Mouse (Mus musculus) gastrocnemius, postnatal 10 days (tissue): Measurements from ENCODE around the gene Gm10382. TPM values are rescaled to one million over a fixed set of nuclear protein-coding genes. Genes with fewer than 3 reads are reported as not detected.
"Not testable (repeated sequence)": the region's sequence is repeated elsewhere in the genome, so short reads cannot be mapped to it uniquely, and the experiment has no call there.

Experiments used
- DNase-seq: peaks from one replicate; pipeline ENCODE4 v3.0.0; 2021; ENCODE audit warnings: mixed read lengths
- total RNA-seq, 2 experiments: library from RNA; stranded (reverse); gene quantifications; 2 replicates each; pipeline ENCODE4 v1.2.3; 2021

Gene Gm10382
- total RNA-seq, 2 experiments from 2014 or later: 0.19 to 0.36 TPM

DNA sequence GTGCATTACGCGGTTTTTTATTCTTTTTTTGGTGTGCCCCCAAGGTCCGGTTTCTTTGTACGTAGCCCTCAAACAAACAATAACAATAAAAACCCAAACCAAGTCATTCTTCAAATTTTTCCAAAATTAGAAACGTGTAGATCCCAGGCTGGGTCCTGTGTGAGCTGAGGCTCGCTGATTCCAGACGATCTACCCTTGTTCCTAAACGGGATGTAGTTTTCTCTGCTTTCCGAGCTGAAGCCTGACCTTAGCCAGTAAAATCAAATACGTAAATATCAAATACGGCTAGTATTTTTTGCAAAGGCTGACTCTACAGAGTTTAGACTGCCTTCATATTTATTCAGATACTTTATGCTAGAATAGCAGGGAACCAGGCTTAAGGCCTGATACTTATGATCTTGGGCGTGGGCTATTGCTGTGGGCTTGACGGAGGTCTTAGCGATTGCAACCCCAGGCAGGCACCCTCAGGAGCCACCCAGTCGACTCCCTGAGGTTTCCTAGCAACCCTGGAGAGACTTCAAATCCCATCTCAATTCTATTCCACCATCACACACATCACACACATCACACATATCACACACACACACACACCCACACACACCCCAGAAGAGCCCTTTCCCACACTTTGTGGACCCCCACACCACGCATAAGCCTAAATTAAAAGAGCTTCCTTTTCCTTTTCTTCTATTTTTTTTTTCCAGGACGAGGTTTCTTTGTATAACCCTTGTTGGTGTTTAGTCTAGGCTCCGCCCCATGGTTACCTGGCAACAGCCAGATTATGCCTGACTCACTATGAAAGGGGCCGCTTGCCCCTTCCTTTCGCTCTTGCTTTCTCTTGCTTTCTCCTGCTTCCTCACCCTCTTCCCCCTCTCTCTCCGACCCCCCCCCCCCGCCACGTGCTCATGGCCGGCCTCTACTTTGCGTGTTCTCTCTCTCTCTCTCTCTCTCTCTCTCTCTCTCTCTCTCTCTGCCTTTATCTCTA, 4.8 kb downstream of the Gm10382 start:
- peak; percentile 64 for DNase-seq

DNA sequence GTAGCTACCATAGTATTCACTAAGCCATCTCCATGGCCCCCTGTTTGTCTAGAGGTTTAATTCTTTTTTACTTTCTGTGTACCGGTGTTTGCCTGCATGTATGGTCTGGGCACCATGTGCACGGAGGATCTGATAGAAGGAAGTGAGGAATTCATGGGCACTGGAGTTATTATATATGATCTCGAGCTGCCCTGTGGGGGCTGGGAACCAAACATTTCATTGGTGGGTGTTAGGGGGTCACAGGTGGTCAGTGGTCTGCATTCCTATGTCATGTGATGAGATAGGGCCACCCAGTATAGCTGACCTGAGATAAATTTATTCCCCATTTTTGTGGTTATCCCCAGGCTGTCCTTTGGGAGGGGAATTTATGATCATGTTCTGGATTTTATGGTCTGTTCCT, 5.9 kb downstream of the Gm10382 start:
- DNase-seq: no peak

DNA sequence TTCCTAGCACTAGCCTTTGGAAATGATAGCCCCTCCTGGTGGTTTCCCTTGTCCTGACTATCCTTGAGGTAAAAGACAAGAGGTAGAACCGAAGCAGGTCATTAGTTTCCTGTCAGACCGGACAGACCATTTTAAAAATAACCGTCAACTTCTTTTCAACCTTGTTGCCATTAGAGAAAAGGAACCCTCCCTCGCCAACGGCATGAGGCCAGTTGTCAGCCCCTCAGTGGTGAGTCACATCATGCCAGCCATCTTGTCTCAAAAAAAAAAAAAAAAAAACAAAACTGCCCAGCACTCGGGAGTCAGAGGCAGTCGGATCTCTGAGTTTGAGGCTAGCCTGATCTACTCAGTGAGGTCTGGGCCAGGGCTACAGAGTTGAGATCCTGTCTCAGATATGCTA, 11.8 kb downstream of the Gm10382 start:
- DNase-seq: no peak

DNA sequence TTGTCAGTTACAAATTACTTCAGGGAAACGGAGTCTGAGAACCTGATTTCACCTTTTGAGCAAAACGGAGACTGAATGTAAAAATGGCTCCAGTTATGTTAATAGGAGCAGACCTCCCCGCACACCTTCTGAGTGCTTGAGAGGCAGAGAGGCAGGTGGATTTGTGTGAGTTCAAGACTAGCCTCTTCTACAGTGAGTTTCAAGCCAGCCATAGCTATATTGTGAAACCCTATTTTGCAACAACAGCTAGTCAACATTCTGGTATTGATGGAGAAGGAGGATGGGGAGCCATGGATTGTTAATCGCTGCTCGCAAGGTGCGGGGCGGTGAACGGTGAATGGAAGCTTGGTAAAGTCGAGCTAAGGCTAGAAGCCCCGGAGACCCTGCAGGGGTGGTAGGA, 13.4 kb downstream of the Gm10382 start:
- no peak for DNase-seq

DNA sequence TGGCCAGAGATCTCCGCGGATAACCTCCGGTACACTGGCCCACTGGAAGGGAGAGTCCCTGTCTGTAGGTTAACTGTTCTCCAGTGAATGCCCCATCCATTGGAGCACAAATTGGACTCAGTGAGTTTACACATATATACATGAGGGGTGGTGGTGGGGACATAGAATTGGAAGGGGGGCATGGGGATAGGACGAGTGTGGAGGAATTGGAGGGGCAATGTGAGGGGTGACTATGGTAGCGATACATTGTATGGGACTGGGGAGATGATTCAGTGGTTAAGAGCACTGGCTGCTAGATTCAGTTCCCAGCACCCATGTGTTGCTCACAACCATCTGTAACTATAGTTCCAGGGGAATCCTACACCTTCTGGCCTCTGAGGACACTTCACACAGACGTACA, 13.9 kb downstream of the Gm10382 start:
- DNase-seq: no peak

DNA sequence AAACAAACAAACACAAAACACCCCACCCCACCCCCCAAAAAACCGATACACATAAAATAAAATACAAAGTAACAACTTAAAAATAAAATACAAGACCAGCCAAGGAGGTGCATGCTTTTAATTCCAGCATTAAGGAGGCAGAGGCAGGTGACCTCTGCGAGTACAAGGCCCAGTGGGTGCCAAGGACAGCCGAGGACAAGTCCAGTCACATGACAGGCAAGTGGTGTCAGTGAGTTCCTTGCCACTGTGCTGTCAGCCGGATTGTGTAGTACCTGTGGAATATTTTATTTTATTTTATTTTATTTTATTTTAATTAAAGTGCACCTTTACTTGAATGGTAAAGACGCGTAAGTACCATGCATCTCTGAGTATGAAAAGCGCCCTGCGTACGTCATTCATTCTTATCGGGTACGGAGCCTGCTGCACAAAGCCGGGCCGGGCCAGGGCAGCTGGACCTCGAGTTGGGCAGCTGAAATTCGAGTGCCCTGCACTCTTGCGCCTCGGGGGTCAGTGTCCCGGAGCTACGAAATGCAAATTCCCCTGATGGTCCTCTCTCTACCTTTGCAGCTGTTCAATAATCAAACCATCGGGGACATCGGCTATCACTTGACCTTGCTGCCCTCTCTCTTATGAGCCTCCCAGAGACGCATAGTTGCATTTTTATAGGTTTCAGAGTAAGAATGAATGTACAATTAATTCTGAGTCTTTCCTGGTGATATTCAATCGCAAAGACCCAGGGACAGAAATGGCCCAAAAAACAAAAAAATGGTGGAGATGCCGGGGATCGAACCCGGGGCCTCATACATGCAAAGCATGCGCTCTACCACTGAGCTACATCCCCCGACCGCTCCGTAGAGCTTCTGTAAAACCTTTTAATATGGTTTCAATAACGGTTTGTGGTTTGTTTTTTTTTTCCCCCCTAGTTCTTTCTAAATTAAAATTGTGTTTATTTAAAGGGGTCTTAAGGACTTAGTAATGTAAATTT, 14.7 kb downstream of the Gm10382 start:
- peak; percentile 57 for DNase-seq

DNA sequence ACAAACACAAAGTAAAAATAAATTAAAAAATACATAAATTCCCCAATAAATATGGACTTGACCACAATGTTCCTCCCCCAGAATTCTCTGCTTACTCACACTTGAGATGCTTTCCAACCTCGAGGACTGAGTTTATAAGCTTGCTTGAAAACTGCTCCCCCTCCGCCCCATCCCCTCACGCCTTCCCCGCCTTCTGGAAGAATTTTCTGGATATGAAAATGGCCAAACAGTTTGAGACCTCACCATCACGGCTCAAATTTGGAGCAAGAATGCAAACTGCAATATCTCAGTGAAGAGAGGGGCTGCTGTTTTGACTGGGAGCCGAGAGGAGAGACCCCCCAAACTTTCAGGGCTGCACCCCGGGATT, 15.4 kb downstream of the Gm10382 start:
- DNase-seq: no peak

DNA sequence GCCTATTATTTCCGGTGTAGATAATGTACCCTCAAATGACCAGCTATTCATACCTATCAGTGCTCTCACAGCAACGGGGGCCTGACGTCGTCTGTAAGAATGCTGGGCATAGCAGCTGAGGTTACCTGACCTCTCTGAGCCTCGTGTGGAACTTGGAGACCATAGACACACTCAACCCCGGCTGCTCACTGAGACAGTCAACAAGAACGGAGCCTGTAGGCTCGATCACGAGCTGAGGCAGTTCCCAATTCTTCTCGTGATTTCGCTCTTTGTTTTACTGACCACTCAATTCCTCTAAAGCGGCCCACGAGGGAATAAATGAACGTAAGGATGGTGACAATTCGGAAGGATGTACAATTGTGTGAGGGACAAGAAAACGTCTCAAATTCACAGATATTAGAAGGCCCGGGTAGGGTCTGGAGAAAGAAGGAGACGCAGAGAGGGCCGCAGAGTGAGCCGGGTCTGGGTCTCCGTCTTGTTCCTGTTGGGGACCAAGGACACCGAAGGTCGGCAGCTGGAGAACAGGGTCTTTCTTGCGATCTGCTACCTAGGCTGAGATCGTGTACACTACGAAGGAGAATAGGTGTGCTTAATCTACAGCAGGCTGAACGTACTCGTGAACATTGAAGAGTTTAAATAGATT, 15.9 kb downstream of the Gm10382 start:
- peak; percentile 40 for DNase-seq

DNA sequence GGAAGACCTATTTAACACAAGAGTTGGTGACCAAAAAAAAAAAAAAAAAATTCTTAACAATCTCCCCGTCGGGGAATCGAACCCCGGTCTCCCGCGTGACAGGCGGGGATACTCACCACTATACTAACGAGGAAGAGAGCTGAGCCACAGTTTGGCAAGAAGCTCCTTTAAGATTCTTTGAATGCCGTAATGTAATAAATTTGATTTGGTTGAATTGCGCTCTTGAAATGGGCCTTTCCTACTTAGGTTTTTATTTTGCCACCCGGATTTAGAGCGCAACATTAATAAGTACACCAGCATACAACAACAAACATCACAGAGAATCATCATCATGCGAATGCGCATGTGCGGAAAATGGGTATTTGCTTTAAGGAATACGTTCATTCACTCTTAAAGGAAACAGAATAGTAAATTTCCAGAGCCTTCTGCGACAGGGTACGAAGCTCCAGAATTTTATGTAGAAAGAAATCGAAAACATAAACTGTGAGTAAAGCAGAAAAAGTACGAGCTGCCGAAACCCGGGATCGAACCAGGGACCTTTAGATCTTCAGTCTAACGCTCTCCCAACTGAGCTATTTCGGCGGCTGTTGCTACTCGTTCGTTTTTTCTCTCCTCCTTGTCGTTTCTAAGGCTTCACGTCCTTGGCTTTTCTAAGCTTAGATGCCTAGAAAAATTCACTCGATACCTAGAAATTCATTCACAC, 16.6 kb downstream of the Gm10382 start:
- peak; percentile 79 for DNase-seq

DNA sequence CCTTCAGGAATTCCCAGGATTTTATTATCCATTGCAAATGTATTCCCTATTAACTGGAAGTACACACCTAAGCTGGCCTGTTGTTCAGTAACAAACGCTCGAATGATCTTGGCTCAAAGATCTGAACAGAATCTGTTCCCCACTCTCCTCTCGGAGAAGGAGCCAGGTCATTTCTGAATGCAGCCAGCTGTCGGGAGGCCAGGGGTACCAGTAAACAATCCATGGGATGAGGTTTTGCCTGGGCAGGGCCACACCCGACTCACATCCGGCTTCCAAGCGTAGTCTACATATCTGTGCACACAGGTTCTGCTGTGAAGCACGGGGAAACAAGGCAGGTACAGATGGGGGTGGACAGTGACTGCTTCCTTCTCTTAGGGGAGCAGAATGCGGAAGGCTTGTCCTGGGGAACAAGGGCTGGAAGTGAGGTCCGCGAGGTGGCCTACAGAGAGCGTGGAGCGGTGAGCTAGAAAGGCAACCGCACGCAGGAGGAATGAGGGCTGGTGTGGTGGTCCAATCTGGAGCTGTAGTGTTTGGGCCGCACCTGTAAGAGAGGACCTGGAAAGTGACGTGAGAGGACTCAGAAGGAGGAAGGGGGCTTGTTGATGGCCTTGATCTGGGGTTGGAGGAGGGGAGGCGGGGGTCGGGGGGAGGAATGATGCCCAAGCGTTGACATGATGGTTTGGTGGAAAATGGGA, 17.3 kb downstream of the Gm10382 start:
- DNase-seq: peak; percentile 36

DNA sequence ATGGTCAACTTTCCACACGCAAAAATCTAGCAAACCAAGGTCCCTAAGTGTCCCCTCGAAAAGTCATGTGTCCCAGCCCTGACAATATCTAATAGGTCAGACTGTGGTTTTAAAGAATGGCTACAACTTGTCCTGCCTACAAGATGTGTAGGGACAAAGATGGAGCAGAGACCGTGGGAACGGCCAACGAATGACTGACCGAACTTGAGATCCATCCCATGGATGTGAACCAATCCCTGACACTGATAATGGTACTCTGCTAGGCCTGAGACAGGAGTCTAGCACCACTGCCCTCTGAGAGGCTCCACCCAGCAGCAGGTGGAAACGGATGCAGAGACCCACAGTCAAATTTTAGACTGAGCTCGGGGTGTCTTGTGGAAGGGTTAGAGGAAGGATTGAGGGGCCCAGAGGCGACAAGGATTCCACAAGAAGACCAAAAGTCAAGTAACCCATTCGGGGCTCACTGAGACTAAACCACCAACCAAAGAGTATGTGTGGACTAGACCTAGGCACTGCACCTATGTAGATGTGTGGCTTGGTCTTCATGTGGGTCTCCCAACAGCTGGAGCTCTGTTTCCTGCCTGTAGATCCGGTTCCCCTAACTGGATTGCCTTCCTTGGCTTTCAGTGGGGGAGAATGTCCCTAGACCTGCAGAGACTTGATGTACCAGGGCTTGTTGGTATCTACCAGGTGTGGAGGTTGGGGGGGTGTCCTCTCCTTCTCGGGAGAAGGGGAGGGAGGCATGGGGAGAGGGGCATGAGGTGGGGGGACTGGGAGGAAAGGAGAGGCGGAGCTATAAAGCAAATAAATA, 18.1 kb downstream of the Gm10382 start:
- DNase-seq: no peak

DNA sequence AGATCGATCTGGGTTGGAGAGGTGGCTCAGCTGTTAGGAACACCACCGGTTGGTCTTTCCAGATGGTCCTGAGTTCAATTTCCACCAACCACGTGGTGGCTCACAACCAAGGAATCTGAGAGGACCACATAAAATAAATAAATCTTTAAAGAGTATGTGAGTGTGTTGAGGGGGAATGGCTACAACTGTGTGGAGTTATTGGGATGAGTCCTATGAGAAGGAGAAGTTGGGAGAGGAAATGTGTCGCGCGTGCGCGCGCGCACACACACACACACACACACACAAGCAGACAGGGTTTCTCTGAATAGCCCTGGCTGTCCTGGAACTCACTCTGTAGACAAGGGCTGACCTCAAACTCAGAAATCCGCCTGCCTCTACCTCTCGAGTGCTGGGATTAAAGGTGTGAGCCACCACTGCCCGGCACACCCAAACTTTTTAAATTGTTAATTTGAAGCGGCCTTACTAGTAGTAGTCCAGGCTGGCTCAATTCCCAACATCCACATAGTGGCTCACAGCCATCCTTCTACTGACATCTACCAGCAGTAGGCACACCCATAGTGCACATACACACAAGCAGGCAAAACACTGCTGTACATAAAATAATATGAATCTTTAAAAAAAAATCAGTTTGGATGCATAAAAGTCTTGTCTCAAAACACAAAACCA, 18.9 kb downstream of the Gm10382 start:
- no peak for DNase-seq

DNA sequence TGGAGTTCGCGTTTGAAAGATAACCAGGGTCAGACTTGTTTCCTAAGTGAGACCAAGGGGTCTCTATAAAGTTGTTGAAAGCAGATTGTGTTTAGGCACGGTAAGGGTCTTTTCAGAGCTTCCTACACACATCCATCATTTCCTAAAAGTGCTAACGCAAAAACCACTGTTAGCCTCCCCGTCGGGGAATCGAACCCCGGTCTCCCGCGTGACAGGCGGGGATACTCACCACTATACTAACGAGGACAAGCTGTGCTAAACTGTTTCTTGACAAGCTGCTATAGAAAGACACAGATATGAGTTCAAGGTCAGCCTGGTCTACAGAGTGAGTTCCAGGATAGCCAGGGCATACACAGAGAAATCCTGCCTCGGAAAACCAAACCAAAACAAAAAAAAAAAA, 19.7 kb downstream of the Gm10382 start:
- peak; percentile 84 for DNase-seq

DNA sequence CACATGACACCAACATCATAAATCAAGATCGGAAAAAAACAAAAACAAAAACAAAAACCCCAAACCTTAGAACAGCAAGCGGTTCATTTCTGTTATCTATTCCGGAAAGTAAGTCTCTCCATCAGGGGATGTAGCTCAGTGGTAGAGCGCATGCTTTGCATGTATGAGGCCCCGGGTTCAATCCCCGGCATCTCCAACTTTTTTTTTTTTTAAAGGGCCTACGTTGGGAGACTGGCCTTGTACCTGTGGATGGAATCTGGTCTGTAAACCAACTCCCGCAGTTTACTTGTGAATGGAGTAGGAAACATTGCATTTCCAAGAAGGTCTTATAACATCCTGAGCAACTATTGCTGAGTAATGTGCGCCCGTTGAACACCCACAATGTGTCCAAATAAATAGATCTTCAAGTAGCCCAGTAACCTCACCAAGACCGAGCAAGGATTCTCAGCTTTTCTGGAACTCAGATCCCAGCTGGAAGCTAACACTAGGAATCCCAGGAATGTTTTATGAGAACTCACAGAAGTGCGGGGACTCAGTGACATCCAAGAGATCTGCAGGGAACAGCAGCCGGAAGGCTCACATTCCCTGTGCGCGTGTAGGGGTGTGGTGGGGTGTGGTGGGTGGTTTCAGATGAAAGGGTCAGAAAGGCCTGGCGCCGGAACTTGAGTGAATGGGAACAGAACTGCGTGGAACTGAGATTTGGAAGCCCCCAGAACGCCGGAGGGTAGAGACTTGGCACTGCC, 20.4 kb downstream of the Gm10382 start:
- DNase-seq: peak; percentile 30

DNA sequence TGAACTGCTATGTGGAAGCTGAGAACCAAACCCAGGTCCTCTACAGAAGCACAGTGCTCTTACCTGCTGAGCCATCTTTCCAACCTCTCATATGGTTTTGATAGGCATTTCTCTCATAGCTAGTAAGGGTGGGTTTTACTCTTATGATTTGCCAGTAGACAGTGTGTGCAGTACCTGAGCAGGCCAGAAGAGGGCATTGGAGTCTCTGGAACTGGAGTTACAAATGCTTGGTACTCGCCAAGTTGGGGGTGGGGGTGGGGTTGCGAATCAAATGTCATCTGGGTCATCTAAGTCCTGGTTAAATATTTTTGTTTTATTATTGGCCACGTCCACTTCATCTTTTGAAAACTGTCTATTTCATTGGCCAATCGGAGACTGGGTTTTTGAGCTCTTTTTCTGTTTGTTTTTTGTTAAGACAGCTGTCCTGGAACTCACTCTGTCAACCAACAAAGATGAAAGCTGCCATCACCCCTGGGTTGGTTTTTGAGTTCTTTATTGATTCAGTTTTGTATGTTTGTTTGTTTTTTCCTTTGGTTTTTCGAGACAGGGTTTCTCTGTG, 22.9 kb downstream of the Gm10382 start:
- DNase-seq: peak; percentile 69

DNA sequence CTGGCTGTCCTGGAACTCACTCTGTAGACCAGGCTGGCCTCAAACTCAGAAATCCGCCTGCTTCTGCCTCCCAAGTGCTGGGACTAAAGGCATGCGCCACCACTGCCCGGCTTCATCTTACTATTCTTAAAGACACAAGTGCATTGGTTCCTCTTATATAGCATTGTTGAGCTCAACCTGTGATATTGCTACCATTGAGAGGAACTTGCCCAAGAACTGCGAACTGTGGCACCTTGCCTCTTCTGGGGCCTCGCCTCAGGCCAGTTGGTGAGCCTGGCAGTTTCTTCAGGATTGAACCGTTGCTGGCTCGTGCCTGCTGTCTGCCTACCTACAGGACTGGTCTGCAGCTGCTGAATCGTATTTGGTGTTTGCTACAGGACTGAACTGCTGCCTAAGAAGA, 23.4 kb downstream of the Gm10382 start:
- not testable (repeated sequence) for DNase-seq

DNA sequence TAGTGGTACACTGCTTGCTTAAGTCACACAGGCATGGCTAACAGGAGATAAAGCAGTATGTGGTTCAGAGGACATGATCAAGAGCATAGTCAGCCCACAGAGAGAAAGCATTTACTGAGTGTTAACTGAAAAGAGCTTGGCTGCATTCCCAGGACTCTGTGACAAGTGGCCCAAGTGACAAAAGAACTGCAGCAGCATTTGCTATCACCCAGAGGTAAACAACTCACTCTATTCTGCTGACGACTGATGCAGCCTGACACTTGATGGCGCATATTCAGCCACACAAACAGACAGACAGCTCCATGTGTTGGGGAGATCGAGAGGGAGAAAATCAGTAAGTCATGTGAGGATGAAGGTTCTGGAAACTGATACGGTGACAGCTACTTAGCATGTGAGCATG, 24.6 kb downstream of the Gm10382 start:
- DNase-seq: no peak

DNA sequence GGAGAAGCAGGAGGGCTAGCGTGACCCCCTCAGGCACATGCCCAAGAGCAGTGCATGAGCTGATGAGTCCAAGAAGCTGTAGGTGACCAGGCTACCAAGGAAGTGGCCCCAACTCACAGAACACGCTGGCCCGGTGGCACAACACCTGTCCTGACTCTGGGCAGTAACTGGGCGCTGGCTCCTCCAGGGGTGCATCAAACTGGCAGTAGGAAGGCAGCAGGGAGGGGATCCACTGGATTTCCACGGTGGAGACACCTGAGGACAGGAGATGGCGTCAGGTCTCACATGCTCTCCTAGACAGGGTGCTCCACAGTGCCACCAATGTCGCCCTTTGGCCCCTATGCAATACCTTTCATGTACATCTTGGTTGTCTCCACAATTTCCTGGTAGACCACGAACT, 27.1 kb downstream of the Gm10382 start:
- no peak for DNase-seq

DNA sequence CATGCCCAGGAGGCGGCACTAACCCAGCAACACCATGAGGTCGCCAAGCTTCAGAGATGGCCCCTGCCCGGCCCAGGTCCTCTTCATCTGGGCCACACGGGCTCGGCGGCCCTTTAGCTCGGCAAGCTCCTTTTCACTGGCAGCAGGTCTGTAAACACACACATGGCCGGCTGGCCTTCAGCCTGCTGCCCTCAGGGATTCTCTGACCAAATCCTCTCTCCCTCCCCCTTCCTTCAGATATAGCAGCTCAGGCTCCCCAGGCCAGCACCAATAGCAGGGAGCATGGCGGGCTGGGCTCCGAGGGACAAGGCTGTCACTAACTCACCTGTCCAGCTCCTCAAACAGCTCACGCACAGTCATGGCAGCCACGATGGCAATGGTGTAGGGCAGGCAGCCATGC, 29.5 kb downstream of the Gm10382 start:
- no peak for DNase-seq
